Mouse (Mus musculus) kidney, adult 18-20 months (tissue): ENCODE measurements at regions not wholly inside any gene's neighbourhood (a gene's known extent, or its start where the extent isn't known, plus 50 kb on each side); places are given as distances from the start of the nearest gene placed in this dataset.

Source experiments
- DNase-seq: peaks from one replicate; pipeline ENCODE4 v3.0.0; 2021

DNA sequence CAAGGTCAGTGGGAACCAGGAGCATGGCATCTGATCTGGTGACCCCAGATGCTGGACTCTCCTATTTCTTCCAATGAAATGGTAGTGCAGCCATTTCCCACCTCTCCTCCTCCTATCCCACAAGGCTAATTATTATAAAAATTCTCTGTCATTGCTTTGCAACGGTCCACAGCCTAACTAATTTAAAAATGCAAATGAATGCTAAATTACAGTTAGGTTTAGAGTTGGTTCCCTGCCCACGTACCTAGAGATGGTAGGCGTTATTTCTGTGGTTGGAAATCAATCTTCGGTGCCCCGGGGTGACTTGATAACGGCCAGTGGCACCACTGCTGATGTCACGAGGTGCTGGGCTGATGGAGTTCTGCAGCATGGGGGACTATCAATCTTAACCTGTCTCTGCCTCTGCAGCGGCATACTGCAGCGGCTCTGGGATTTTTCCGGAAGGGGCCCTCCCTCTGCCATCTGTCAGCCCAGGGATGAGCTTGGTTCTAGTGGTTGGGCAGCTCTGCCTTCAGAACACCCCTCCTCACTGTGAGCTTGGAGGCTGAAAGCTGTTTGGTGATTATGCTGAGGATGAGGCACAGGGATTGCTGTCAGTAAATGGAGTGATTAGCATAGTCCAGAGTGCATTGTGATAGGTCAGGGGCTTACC, 66.5 kb downstream of the Nmur2 start:
- no peak for DNase-seq

DNA sequence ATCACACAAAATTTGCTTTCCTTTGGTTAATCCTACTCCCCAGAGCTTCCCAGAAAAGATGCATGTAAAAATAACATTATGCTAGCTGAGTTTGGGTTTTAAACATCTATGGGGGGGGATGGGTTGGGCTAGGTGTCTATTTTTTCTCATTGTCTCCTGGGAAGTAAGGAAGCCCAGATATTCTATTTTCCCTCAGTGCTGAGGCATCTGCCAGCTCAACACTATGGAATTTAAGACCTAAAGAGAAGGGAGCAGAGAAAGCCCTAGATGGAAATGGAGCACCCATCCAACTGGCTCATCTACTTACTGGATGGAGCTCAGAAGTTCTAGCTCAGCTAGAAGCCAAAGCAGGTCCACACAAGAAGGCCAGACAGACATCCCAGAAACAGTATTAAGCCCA, 74.2 kb downstream of the Nmur2 start:
- DNase-seq, result no peak

DNA sequence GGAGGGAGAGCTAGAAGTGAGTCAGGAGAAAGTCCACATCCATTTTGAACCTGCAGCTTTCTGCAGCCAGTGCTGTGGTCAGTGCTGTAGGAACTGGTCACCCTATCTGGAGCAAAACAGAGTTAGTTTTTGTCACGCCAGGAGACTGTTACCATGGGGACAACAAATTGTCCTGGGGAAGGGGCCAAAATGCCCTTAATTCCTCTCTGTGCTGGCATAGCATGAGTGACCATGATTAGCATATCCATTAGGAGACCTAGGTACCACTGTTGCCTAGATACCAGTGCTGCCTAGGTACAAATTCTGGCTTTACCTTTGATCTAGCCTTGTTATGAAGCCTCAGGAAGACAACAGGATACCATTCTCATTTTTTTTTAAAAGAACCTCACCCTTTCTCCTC, 82.4 kb downstream of the Nmur2 start:
- no peak for DNase-seq

DNA sequence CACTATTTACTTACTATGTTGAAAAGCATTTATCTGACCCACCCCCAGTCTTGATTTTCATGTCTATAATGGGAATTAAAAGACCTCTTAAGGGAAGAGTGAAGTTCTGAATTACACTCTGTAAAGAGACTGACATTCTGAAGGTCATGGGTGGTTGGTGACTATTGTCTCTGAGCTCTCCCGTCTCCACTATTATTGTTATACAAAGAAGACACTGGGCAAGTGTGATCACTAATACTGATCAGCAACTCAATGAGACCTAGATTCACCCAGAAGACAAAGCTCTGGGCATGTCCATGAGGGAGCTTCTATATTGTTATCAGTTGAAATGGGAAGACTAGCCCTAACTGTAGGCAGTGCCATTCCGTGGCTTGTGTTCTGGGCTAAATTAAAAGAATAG, 83.5 kb downstream of the Nmur2 start:
- no peak for DNase-seq

DNA sequence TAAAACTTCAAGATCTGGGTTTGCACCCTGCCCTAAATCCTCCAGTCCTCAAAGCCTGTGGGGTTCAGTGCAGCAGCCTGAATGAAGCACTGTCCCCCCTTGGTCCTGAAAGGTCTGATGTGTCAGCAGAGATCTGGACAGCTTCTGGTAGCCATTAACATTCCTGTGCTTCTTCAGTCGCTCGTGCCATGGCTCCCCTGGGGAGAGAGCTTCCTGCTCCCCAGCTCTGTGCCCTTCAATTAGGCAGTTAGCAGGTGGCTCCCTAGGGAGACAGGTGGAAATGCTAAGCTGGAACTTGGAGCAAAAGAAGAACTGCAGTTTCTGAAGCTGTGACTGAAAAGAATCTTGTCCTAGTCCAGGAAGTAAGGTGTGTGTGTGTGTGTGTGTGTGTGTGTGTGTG, 87.1 kb downstream of the Nmur2 start:
- no peak for DNase-seq

DNA sequence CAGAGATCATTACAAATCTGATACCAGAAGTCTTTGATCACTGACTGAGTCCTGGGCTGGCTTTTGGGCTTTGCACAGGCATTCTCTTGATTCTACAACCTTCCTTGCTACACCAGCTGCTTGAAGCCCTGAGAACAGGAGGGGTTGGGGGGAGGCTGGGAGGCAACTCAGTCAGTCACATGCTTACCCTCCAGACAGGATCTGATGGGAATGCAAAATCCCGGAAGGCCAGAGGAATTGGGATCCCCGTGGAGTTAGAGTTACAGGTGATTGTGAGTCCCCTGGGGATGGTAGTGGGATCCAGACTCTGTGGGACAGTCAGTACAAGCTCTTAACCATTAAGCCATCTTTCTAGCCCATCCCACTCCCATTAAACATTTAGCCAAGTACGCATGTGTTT, 91.2 kb downstream of the Nmur2 start:
- no peak for DNase-seq

DNA sequence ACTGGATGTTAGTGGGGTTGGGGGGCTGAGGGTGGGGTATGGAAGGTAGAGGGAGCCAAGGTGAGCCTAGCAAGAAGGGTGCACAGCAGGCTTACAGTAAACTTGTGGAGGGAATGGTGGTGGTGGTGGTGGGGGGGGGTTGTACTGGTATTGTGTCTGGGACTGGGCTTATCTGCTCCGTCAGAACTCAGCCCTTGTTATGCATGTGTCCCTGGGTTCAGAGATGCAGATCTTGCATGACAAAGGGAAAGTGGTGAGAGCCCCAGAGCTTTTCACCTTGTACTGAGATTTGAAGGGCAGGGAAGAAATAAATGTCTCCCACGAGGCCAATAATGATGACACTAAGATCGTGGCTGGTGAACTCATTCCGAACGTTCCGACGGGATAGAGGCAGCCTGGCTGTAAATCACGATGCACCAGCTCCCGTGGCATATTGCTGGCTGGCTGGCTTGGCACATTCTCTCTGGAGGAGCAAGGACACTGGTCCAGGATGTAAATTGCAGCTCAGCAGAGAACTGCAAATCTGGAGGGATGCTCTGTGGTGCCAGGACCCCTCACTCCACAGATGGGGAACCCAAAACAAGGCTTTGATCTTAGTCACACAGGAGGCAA, 94.1 kb downstream of the Nmur2 start:
- DNase-seq, result no peak

DNA sequence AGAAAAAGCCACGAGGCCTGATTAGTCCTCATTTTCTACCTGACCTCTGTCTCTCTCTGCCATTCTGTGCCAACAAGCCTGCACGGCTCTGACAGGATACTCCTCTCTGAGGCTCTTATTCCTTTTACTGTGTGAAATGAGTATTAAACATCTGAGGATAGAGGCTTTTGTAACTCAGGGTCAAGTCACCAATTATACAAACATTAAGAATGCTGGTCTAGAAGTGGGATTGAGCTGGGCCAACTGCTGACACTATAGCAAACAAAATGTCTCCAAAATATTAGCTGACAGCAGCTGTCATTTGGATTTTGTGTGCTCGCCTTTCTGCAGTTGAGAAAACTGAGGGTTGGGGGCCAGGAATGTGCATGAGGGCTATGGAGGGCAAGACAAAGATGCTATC, 94.8 kb downstream of the Nmur2 start:
- DNase-seq, result no peak

DNA sequence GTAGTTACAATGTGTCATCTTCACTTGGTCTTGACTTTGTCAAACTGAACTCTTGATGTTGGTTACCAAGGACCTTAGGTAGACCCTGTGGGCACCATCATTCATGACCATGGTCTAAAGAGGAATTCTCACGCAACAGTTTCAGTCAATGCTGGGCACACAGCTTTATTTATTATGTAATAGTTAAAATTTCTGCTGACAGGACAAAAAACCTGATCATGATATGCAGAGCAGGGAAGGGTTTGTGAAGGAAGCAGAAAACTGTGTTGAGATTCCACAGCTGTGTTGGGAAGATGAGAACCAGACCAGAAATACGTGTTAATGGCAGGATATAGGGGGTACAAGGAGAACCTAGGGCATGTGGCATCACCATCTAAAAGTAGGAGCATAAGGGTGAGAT, 100.8 kb downstream of the Nmur2 start:
- DNase-seq, result no peak

DNA sequence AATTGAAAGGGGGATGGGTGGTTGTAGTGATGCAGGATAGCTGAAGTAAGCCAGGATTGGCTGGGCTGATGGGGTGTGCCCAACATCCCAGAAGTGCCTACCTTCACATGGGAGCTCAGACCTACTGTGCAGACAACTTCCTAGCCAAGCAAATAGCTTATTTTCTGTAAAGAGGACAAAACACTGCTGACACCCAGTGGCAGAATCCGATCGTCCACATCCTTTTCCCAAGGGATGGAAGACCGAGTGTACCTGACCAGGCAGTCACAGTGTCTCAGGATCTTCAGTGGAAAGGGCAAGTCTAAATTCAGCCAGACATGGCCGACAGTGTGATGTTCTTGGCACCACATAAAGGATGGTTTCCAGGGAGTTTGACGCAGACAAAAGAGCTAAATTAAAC, 114.4 kb downstream of the Nmur2 start:
- DNase-seq, result no peak

DNA sequence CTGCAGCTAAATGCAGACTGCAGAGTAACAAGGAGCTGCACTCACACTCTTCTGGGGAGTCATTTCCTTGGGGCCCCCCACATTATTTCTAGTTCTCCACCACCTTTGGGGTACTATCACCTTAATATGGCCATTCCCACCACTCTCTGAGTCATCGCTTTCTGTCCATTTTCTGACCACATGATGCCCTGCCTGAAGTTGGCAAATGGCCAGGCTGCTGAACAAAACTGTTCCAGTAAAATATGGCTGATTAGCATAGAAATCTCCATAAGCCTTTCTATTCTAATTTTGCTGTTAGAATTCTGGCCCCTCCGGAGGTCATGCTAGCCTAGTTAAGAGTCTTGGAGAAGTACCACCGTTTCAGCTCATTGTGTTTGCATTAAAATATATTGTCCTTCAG, 121.7 kb downstream of the Nmur2 start:
- no peak for DNase-seq

DNA sequence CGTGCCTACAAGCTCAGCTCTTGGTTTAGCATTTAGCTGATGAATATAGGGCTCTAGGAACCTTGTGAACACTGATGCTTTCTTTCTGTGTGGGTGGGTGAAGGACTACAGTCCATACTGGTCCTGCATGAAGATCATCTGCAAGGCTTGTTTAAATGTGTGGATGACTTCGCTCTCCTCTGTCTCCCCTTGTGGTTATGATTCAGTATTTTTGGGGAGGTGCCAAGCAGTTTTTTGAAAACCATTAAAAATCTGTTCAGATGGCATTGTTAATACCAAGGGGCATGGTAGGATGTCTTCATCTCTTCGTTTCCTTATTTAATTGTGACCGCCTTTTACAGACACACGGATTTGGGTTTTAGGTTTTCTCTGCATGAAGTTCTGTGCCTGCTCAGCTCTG, 122.4 kb downstream of the Nmur2 start:
- no peak for DNase-seq

DNA sequence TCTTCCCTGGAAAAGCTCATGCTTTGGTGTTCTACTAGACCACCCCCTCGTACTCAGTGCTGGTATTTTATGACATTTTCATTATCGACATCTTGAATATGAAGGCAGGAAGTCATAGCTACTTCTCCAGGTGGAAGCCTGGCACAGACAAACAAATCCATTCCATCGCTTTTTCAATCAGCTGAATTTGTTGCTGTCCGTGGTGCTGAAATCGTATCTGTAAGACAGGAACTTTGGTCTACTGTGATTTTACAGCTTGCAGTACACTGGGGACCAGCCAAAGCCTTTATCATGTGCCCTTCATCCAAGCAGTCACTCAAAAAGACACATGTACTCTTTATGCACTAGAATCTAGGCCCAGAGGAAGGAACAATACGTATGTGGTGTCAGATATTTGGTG, 143.3 kb downstream of the Nmur2 start:
- peak; percentile 4 for DNase-seq

DNA sequence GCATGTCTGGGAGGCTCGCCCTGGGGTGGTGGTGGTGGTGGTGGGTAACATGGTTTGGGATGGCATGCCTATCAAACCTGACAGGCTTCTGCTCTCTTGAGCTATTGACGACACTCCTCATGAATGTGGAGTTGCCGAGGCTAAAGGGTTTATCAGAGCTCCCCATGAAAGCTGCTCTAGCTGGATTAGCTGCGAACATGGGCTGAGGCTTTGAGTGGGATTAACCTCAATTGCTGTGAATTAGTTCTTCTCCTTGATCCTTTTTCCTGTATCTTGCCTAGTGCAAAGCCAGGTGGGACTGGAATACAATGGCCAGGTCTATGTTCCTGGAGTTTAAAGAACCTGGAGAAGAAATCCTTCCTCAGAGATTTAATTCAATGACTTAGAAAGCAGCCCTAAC, 150.6 kb downstream of the Nmur2 start:
- no peak for DNase-seq

DNA sequence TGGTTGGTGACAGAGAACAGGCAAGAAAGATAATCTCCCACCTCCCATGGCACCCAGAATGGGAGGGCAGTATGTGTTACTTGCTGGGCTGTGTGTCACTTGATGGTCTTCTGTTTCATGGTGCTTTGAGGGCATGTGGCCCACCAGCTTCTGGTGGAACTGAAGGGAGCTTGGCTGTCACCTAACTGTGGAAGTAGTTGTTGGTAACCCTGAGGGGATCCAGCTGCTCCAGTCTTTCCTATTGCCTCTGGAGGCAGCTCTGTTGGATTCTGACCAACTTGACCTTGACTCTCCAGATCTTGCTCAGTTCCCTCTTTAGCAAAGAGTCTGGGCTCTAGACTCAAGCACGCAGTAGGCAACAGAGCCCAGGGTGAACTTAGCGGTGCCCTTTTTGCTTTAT, 162.2 kb downstream of the Nmur2 start:
- no peak for DNase-seq

DNA sequence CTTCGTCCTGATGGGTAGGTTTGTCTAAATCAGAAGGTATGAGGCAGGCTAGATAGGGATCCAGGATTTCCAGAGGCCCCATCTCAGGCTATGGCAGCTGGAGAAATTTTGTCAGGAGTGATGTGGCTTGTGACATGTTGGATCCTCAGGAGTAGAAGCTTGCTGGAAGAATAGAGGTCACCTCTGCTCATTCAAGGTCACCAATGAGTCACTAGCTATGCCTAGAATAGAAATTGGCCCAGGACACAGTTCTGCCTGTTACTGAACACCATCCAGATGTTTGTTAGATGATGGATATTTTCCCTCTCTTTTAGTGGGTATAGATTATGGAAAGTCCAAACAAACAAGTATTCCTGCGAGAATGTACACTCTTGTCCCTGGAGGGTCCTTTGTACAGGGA, 173.7 kb downstream of the Nmur2 start:
- DNase-seq, result no peak

DNA sequence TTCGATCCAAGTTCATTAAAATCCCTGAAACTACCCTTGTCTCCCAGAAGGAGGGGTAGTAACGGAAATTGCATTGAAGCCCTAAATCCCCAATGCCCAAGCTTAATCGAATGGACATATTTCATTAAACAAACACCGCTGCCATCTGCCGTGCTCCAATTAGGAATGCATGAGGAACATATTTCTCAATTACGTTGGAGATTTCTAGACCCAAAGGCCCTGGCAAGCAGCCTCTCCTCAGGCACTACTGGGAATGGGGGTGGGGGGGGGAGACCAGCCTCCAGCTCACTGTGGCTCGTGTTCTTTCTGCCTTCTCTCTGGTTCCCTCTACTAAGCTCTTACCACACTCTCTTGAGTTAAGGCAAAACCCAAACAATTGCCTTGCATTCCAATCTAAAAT, 181.6 kb downstream of the Nmur2 start:
- DNase-seq, result no peak

DNA sequence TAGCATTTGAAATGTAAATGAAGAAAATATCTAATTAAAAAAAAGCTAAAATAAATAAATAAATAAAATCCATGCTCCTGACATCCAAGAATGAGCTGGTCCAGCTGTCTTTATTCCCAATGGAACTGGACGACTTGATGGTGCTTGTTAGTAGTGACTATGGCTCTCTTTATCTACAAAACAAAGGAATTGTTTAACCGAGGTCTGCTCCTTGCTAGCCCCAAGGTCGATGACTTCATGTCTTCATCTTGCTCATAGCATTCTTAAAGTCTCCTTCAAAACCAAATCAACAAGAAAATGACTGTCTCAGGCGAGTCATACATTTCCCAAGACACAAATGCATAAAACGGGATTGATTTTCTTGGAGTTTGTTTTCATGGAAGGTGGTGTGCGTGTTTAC, 212.5 kb upstream of the Glra1 start:
- no peak for DNase-seq

DNA sequence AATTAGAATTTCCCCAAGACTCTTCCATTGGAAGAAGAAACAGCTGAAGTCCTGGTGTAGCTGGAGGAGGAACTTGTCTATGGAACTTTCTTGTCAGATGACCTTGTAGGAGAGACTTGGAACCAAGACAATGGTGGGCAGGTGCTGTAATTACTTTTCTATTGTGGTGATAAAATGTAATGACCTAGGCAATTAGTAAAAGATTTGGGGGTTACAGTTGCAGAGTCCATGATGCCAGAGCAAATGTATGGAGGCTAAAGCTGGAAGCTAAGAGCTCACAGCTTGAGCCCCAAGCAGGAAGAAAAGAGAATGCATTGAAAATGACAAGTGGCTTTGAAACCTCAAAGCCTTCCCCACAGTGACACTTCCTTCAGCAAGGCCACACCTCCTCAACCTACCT, 208.6 kb upstream of the Glra1 start:
- no peak for DNase-seq

DNA sequence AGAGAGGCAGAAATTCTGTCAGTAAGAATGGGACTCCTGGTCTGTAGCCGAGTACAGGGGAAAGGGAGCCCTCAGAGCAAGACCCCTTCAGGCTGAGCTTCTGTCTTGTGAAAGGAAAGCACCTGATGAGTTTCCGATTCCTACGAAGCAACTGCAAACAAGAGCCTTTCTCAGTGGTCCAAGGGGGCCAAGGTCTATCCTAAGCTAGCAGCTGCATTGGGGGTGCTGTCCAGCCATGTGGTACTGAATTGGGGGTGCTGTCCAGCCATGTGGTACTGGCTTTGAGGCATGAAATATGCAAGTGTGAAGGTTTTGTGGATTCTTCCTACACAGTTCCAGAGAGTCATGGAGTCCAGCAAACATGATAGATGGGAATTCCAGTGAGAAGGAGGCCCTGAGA, 202.7 kb upstream of the Glra1 start:
- DNase-seq, result no peak

DNA sequence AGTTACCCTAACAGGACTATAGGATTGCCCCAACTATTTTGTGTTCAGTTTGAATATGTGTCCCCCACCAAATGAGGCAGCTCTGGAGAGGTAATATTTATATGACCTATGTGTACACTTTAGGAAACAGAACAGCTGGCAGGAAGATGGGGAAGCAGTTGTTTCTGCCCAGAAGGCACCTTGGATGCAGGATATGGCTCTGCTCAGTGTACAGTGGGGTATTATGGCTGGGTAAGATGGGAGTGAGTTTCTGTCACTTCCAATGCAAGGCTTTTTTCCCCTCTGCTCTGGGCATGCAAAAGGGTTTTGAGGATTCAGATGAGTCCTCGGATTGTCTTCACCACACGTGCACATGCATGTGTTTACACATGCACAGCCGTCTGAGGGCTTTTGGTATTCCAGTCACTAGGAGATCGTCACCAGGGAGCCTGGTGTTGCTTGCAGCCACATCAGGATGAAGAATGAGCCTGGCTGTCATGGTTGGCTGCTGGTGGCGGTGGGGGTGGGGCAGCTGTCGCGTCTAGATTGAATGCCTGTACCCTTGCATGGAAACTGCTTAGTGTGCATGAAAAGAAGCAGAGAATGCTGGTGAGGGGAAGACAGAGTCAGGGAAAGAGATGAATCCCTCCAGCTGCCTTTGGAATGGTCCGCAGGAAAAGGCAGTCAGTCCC, 183.3 kb upstream of the Glra1 start:
- DNase-seq, result no peak

DNA sequence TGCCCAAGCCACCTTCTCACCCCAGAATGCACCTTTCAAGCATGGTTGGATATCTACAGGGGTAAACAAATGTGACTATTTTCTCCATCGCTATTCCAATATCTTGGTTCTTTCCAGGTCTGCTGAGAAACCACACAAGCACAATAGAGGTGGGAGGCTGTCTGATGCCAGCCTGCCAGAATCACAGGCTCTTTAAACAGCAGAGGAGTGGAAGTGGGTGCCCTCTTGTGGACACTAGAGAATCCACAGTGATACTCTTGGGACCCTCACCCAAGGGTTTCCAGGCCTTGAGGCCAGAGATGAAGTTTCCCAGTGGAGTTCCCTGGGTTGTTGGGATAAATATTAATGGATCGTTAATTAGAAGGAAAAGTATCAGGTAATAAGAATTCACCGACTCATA, 181.6 kb upstream of the Glra1 start:
- DNase-seq, result no peak

DNA sequence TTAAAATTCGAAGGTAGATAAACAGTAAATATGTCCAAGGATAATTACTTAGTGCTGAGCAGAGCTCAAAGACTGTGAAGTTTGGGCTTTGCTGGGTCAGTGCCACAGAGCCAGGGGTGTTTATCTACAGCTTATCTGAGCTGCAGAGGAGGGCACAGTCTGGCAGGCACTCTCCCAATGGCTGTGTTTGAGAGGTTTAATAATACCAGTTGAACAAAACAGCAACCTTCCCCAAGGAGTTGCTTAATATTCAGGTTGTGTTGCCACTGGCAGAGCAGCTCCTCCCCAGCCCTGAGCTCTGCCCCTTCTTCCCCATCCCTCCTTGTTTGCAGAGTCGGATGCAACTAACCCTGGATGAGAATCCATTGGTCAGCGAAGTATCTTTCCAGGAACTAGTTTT, 173.0 kb upstream of the Glra1 start:
- no peak for DNase-seq

DNA sequence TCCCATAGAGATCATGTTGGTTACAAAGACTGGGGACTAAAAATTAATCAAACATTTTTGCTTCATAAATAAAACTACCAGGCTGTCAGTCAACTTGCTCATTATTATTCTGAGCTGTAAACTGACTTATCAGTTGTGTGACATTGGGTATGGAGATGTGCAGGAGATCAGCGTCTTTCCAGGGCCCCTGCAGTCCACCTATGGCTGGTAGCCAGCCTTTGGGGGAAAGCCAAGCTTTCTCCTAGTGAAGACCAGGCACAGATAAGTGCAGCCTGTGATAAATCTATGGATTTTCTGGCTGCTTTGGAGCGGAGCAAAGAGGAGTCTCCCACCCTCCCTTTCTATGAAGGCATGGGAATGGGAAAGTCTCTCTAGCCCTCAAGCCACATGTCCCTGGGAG, 172.0 kb upstream of the Glra1 start:
- DNase-seq, result no peak

DNA sequence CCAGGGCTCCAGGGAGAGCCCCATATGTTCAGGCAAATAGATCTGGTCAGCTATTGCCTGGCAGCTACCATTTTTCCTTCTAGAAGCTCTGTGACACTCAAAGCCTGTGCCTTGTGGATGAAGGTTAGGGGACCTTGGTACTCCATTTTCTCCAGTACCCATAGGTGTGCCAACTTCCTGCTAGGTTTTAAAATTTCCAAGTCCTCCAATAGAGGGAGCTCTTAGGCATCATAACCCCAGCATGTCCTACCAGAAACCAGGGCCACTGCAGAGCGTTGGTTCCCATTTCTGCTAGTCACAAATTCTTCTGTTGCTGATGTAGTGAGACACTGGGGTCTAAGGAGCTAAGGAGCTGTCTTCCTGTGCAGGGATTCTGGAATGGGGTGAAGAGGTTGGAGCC, 165.3 kb upstream of the Glra1 start:
- DNase-seq, result no peak
